Mouse (Mus musculus) stomach, embryonic 14.5 days (tissue): ENCODE measurements around the gene Manbal. TPM values are rescaled to one million over a fixed set of nuclear protein-coding genes. Genes with fewer than 3 reads are reported as not detected.
A peak's percentile ranks its signal among the peaks of the same experiment; 100 is the strongest.

Experiments
- ATAC-seq: fragments of 200-750 bp; cut with Nextera tagmentation; 2 replicates; pipeline ENCODE4 v1.8.0; 2017; ENCODE audit warnings: low read depth, moderate TSS enrichment; ENCODE audit not compliant: insufficient number of reproducible peaks, insufficient read depth, low FRiP score
- H3K27ac ChIP-seq: fragments of 300-500 bp; sonication (generic); 2 replicates; pipeline ENCODE4 v1.5.1; 2014; ENCODE audit warnings: mild to moderate bottlenecking, low read length, moderate library complexity, mixed read lengths
- H3K27me3 ChIP-seq: fragments of 300-500 bp; sonication (generic); 2 replicates; pipeline ENCODE4 v1.6.1; 2014; ENCODE audit warnings: low read length, control low read depth, mixed read lengths; ENCODE audit not compliant: control insufficient read depth, insufficient read depth
- H3K36me3 ChIP-seq: fragments of 300-500 bp; sonication (generic); 2 replicates; pipeline ENCODE4 v1.6.1; 2014; ENCODE audit warnings: mild to moderate bottlenecking, control low read depth, low read length, moderate library complexity, mixed read lengths; ENCODE audit not compliant: control insufficient read depth, insufficient read depth
- H3K4me1 ChIP-seq: fragments of 300-500 bp; sonication (generic); 2 replicates; pipeline ENCODE4 v1.6.1; 2014; ENCODE audit warnings: low read length, control low read depth, mixed read lengths; ENCODE audit not compliant: control insufficient read depth, insufficient read depth
- H3K4me2 ChIP-seq: fragments of 300-500 bp; sonication (generic); replicated peaks from 2 replicates; pipeline ENCODE4 v1.6.1; 2014; ENCODE audit warnings: low read depth, low read length, control low read depth
- H3K4me3 ChIP-seq: fragments of 300-500 bp; sonication (generic); 2 replicates; pipeline ENCODE4 v1.5.1; 2014; ENCODE audit warnings: low read depth, low read length, control low read depth
- H3K9ac ChIP-seq: fragments of 300-500 bp; sonication (generic); replicated peaks from 2 replicates; pipeline ENCODE4 v1.6.1; 2014; ENCODE audit warnings: low read depth, mild to moderate bottlenecking, control low read depth, low read length, moderate library complexity, mixed read lengths
- H3K9me3 ChIP-seq: fragments of 300-500 bp; sonication (generic); 2 replicates; pipeline ENCODE4 v1.6.1; 2016; ENCODE audit warnings: low read depth, low read length, control low read depth; ENCODE audit not compliant: control insufficient read depth
- WGBS: fragments of 180-500 bp; shearing (Covaris S2); extraction: QIAGEN DNeasy Blood & Tissue Kit; methylation state at CpG from one replicate; pipeline ENCODE4 v1.1.7; 2014; 5-methylcytosine and 5-hydroxymethylcytosine counted together
- polyA plus RNA-seq: library from polyadenylated mRNA; unstranded; fragments of >200 nt; fragmentation: Nextera tagmentation; extraction: Ambion mirVana; gene quantifications from 2 replicates; pipeline ENCODE4 v1.2.1, GENCODE M21; 2014

Gene Manbal
- polyA plus RNA-seq, 1 experiment from 2014 or later, result 47.3 TPM

- Histone ChIP-seq H3K36me3 (no peaks in the 10 kb centered on the region), H3K27ac (no peak overlapping the region), H3K4me2 (no peak overlapping the region), H3K4me1 (no peaks in the 10 kb centered on the region), H3K27me3 (no peaks in the 10 kb centered on the region), H3K9me3 (no peaks in the 10 kb centered on the region), H3K9ac (no peak overlapping the region), H3K4me3 (no peak overlapping the region)
- no peak for ATAC-seq
- 65% methylated on average over 12 of the region's 12 CpGs for WGBS
Measured at GRCm38 (mm10) chr2:157409793-157410533, 42.6 kb downstream of the Manbal start.

DNA sequence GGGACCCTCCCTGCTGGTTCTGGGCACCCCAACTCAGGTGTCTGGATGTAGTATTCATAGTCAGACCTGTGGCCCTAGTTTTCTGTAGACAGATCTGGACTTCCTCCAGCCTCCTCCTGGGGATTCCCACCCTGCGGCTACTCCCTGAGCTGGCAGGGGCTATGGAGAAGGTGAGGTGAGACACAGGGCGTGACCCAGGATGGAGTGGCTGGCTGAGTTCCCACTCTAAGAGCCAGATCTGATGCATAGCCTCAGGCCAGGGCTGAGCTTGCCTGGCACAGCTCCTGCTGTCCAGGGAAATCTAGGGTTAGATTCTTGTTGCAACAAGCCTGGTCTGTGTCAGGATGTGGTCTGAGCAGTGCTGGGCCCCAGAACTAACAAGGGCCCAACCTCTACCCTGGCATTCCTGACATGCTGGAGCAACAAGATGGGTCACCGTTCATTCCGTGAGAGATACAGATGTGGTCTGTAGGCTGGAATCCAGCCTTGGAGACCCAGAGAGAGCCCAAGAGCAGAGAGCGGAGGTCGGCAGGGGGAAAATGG, 43.8 kb downstream of the Manbal start:
- Histone ChIP-seq H3K36me3 (no peaks in the 10 kb centered on the region), H3K4me1 (no peaks in the 10 kb centered on the region), H3K4me2 (no peak overlapping the region), H3K27me3 (no peaks in the 10 kb centered on the region), H3K9me3 (no peaks in the 10 kb centered on the region), H3K9ac (no peak overlapping the region; the same call in 1 of the 2 replicates), H3K27ac (0 out of 2 replicates have a peak overlapping the region, but pooled peaks have one; percentile 15), H3K4me3 (no peak overlapping the region)
- no peak for ATAC-seq
- 79% methylated on average over 6 of the region's 6 CpGs for WGBS

- Histone ChIP-seq H3K9ac (no peak overlapping the region), H3K4me2 (no peak overlapping the region), H3K27me3 (no peaks in the 10 kb centered on the region), H3K27ac (no peak overlapping the region), H3K4me3 (no peak overlapping the region), H3K9me3 (no peaks in the 10 kb centered on the region), H3K36me3 (no peaks in the 10 kb centered on the region), H3K4me1 (no peaks in the 10 kb centered on the region)
- WGBS, result 44% methylated on average over 7 of the region's 7 CpGs
- no peak for ATAC-seq
Measured at GRCm38 (mm10) chr2:157412497-157412896, 45.1 kb downstream of the Manbal start.

- H3K4me2 ChIP-seq, result no peak overlapping the region
- H3K27me3 ChIP-seq, result no peaks in the 10 kb centered on the region
- WGBS, result 63% methylated on average over 6 of the region's 6 CpGs
- no peak overlapping the region for H3K27ac ChIP-seq
- no peaks in the 10 kb centered on the region for H3K9me3 ChIP-seq
- H3K4me3 ChIP-seq, result no peak overlapping the region
- H3K9ac ChIP-seq, result no peak overlapping the region
- no peak for ATAC-seq
- H3K36me3 ChIP-seq, result no peaks in the 10 kb centered on the region
- peaks cover 11% of the 10 kb centered on the region; the same call in 1 of the 2 replicates for H3K4me1 ChIP-seq
Measured at GRCm38 (mm10) chr2:157417229-157417628, 49.8 kb downstream of the Manbal start.

DNA sequence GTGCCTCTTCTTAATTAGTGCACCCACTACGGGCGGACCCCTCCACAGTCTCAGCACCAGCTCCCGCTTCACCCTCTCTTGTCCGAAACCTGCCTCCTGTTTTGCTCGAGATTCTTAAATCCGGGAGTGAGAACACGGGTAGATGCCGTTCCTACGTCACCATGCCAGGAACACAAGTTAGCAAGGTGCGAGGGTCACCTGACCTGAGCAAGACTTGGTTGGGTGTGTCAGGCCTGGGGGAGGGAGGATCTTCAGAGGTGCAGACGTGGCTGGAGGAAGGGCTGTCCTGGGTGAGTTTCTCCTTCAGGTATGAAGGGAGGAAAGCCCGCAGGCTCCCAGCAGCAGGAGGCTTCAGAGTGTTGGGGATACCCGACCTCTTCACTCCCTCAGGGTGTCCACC, 50.8 kb downstream of the Manbal start, which contains the start of gene Src:
Gene Src (plus strand): TSS at position 239 of the 400 bp plus-strand sequence.
- Histone ChIP-seq H3K4me1 (peaks cover 20% of the 10 kb centered on the region), H3K4me3 (no peak within 1 kb of the TSS), H3K27me3 (no peaks in the 10 kb centered on the region), H3K27ac (no peak within 1 kb of the TSS), H3K4me2 (no peak within 1 kb of the TSS), H3K9ac (no peak within 1 kb of the TSS), H3K9me3 (no peaks in the 10 kb centered on the region), H3K36me3 (no peaks in the 10 kb centered on the region)
- ATAC-seq, result no peak
- WGBS, result 23% methylated on average over 13 of the region's 13 CpGs

DNA sequence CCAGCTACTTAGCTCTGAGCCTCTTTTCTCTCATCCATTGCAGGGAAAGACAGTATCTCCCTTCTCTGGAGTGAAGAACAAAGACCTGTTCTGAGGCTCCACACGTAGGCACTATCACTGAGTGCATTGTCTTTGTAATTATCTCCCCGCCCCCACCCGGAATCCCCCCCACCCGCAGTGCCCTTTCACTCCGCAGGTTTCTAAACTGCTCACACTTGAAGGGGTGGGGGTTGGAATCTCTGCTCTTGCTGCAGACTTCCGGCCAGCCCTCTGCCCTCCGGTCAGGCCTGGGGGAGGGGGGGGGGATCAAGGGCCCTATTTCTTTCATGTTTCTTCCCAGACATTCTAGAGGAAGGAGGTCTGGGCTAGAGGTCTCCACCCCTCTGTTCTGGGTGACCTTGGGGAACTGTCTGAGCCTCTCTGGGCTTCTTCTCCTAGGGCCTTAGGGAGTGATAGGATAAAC, 51.2 kb downstream of the Manbal start:
- Histone ChIP-seq H3K9ac (no peak overlapping the region), H3K27me3 (no peaks in the 10 kb centered on the region), H3K27ac (no peak overlapping the region), H3K4me1 (peaks cover 24% of the 10 kb centered on the region), H3K4me3 (no peak overlapping the region), H3K4me2 (no peak overlapping the region), H3K36me3 (no peaks in the 10 kb centered on the region), H3K9me3 (no peaks in the 10 kb centered on the region)
- no peak for ATAC-seq
- WGBS, result 14% methylated on average over 5 of the region's 7 CpGs

GRCm38 (mm10) chr2:157419506-157419905, 52.1 kb downstream of the Manbal start:
- Histone ChIP-seq H3K9me3 (no peaks in the 10 kb centered on the region), H3K27me3 (no peaks in the 10 kb centered on the region), H3K4me3 (no peak overlapping the region), H3K36me3 (no peaks in the 10 kb centered on the region), H3K9ac (no peak overlapping the region), H3K4me1 (peaks cover 24% of the 10 kb centered on the region), H3K4me2 (no peak overlapping the region), H3K27ac (no peak overlapping the region)
- no peak for ATAC-seq

- 81% methylated on average over 4 of the region's 4 CpGs for WGBS
- ATAC-seq, result no peak
Measured at GRCm38 (mm10) chr2:157420404-157420803, 53.0 kb downstream of the Manbal start.

More at GRCm38 (mm10) chr2:157420404-157420803, 53.0 kb downstream of the Manbal start:
- no peak overlapping the region for H3K4me3 ChIP-seq
- no peaks in the 10 kb centered on the region for H3K9me3 ChIP-seq
- H3K4me1 ChIP-seq, result peaks cover 30% of the 10 kb centered on the region
- no peaks in the 10 kb centered on the region for H3K36me3 ChIP-seq
- H3K27me3 ChIP-seq, result no peaks in the 10 kb centered on the region
- no peak overlapping the region for H3K9ac ChIP-seq
- no peak overlapping the region for H3K4me2 ChIP-seq
- no peak overlapping the region for H3K27ac ChIP-seq
